23 mouse cellular contexts compared by ENCODE assay signal in the genomic region with DNA sequence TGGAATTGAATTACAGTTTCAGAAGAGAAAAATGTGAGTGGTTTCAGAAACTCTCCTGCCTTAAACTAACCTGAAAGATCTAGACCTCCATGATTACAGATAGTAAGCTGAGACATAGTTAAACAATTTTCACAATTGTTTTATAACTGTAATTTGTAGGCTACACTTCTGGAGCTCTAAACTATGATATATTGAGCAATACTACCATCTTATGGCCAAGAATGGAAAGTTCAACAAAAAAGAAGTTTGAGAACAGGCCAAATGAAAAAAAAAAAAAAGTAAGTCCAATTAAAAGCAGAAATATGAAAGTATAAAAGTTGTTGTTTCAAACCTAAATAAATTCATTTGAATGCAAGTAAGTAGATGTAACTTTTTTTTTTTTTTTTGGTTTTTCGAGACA. TPM values are rescaled to one million over a fixed set of nuclear protein-coding genes. Genes with fewer than 3 reads are reported as not detected.
"Had no signal": no experiment of that assay in that cellular context is flagged by ENCODE, and none has a peak within 500 bp of the region (broad histone marks: within the 10 kb centered on the region; RNA-seq: fewer than 3 reads in every experiment).

No protein-coding gene starts in this region.

- H3K9ac ChIP-seq: kidney, embryonic 15.5 days; limb, embryonic 15.5 days; liver, embryonic 14.5 days; midbrain, embryonic 15.5 days; neural tube, embryonic 13.5 days had no signal

- DNase-seq: kidney, adult 2 months; kidney, postnatal 14 days; lung, adult 18-20 months; lung, postnatal 10 days; retina, postnatal 1 day; right cerebral cortex, postnatal 4 days; spleen, adult 18-20 months; thymus, postnatal 36 days had no signal

- H3K4me1 ChIP-seq: kidney, embryonic 15.5 days; limb, embryonic 15.5 days; midbrain, embryonic 15.5 days; neural tube, embryonic 13.5 days had no signal

- H3K9me3 ChIP-seq: kidney, embryonic 15.5 days; limb, embryonic 15.5 days; midbrain, embryonic 15.5 days; neural tube, embryonic 13.5 days had no signal

- H3K27ac ChIP-seq: kidney, embryonic 15.5 days; limb, embryonic 15.5 days; liver, embryonic 14.5 days; midbrain, embryonic 15.5 days; neural tube, embryonic 13.5 days had no signal

- H3K27me3 ChIP-seq: kidney, embryonic 15.5 days; limb, embryonic 15.5 days; midbrain, embryonic 15.5 days; neural tube, embryonic 13.5 days had no signal

- H3K4me3 ChIP-seq: kidney, embryonic 15.5 days; limb, embryonic 15.5 days; midbrain, embryonic 15.5 days; neural tube, embryonic 13.5 days had no signal

- H3K4me2 ChIP-seq: kidney, embryonic 15.5 days; limb, embryonic 15.5 days; midbrain, embryonic 15.5 days; neural tube, embryonic 13.5 days had no signal

- ATAC-seq: intestine, embryonic 16.5 days; midbrain, embryonic 15.5 days had no signal

- H3K36me3 ChIP-seq: kidney, embryonic 15.5 days; limb, embryonic 15.5 days; midbrain, embryonic 15.5 days; neural tube, embryonic 13.5 days had no signal

RNA-seq across cellular contexts. Expression of a gene that starts 21.4 kb away (rescaled TPM):
- total RNA-seq: layer of hippocampus, postnatal 14 days; left cerebral cortex, adult 18-20 months; left cerebral cortex, postnatal 14 days; megakaryocyte-erythroid progenitor cell, adult 5-6 weeks had no signal
- polyA plus RNA-seq: intestine, embryonic 16.5 days; kidney, adult 2 months; kidney, embryonic 15.5 days; large intestine, adult 2 months; limb, embryonic 11.5 days; limb, embryonic 15.5 days; liver, embryonic 14.5 days; midbrain, embryonic 15.5 days; neural tube, embryonic 13.5 days; stomach, embryonic 14.5 days; testis, adult 2 months; thymus, postnatal 0 days had no signal
